Mouse (Mus musculus): ENCODE measurements at regions not wholly inside any gene's neighbourhood (a gene's known extent, or its start where the extent isn't known, plus 50 kb on each side); places are given as distances from the start of the nearest gene placed in this dataset.

DNA sequence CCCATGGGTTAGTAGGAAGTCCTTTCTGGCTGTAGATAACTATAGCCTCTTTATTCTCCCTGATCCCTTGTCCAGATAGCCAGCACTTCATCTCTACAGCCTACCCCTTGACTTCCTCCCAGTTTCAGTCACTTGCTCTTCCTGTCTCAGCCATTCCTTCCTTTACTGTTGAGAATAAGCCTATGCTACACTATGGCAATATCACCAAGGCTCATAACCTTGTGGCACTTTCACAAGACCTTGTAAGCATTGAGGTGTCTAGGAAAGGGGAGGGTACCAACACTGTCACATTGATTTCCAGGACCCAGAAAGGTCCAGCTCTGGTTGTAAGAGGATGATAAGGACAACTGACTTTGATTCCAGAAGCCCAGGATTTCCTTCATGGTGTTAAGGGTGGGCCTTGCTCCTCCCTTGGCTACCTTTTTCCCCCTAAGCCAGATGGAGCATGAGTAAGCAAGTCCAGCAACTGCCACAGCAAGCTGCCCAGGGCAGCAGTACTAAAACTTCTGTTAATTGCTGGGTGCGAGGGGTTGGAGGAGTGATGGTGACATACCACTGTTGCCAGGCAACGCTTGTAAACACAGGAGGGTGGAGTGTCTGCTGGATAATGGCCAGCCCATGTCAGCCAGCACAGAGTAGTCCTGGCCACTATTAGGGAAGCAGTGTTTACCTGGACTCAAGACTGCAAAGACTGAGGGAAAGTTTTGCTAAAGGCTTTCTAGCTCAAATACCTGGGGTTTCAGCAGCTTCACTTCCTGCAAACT, 75.7 kb downstream of the Ankrd16 start:
- DNase-seq: no peak

- DNase-seq: no peak
Measured at GRCm38 (mm10) chr2:11869983-11870382, 92.3 kb downstream of the Ankrd16 start.

- DNase-seq: no peak
Measured at GRCm38 (mm10) chr2:11880005-11880404, 102.3 kb downstream of the Ankrd16 start.

GRCm38 (mm10) chr2:11894792-11895568, 117.3 kb downstream of the Ankrd16 start:
- peak; percentile 7 for DNase-seq

DNA sequence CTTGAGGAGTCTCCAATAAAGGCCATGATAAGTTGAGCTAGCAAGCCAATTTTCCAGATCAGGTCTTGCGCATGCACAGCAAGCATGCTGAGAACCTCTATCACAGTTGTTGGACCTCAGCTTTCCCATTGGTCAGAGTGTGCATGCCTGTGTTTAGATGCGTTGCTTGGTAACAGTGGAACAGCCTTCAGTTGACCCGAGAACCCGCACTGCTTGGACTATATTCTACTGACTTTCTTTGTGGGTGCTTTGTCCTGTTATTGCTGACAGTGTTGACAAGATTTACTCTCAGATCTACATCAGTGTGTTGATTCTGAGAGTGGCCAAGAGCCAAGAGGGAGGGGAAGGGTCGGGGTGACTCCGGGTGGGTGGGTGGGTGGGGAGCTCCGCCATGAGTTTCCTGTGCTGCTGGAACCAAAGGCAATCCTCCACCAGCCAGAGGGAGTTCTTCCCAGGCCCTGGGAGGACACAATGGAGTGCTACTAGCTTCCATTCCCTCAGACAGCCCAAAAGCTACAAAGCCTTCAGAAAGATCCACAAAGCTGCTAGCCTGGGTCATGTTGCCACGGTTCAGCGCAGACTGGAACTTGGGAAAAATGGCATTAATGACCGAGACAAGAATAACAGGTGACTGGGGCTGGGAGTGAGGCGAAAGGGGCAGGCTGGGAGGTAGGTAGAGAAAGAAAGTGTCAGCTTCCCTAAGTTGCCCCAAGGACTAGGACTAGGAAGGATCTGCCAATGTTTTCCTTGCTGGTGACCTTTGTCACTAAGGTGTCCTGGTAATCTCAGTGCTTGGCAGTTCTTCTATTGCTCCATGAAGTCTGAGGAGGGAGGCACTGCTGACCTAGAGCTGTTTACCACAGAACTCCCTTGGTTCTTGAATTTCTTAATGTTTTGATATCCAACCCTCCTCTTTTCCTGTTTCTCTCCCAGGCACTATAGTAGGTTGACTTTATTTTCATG, 122.3 kb downstream of the Ankrd16 start:
- no peak for DNase-seq

DNA sequence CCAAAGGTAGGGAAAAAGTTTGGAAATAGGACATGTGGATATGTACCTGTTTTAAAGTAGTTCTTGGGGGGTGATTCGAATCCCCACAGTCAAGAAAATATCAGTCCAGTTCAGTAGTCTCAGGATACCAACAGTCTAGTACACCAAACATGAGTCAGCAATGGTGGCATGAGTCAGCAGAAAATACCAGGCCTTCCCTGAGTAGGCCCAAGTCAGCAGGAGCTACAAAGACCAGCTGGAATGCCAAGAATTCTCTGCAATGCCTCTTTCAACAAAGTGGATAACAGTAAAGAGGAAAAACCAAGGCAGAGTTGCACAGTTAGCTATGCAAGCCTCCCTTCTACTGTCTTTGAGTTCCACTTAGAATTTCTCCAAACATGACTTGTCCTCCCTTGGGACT, 137.1 kb downstream of the Ankrd16 start:
- no peak for DNase-seq

DNA sequence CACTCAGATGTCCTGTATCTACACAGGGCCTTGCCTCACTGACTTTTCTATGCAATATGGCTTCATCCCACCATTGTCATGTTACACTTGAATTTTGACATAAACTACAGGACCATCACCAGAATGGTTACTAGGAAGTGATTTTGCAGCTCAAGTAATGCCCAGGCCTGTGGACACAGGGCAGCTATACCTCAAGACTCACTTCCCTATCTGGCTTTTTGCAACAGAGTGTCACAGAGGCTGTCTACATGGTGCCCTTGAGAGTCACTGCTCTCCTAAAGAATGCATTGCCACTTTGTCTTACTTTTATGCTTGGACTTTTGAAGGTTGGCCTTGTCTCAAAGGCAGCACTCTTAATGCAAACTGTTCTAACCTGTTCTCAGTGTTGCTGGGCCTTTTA, 139.7 kb downstream of the Ankrd16 start:
- no peak for DNase-seq

- DNase-seq: no peak
Measured at GRCm38 (mm10) chr2:11918070-11918469, 140.4 kb downstream of the Ankrd16 start.

- no peak for DNase-seq
Measured at GRCm38 (mm10) chr2:11960777-11961176, 183.1 kb downstream of the Ankrd16 start.

- DNase-seq: no peak
Measured at GRCm38 (mm10) chr2:11965374-11965773, 187.7 kb downstream of the Ankrd16 start.

- DNase-seq: no peak
Measured at GRCm38 (mm10) chr2:11967001-11967400, 189.3 kb downstream of the Ankrd16 start.

DNA sequence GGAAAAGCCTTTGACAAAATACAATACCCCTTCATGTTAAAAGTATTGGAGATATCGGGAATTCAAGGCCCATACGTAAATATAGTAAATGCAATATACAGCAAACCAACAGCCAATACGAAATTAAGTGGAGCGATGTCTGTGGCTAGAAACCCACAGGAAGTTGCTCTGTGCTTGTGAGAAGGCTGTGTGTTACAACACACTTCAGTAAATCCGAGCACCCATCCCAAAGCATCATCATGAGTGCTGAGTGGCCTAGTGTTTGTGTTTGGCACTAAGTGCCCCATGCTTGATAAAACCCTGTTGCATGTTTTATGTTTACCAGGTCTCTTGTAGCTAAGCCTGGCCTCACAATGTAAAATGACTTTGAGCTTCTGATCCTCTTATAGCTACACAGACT, 194.3 kb downstream of the Ankrd16 start:
- DNase-seq: no peak

DNA sequence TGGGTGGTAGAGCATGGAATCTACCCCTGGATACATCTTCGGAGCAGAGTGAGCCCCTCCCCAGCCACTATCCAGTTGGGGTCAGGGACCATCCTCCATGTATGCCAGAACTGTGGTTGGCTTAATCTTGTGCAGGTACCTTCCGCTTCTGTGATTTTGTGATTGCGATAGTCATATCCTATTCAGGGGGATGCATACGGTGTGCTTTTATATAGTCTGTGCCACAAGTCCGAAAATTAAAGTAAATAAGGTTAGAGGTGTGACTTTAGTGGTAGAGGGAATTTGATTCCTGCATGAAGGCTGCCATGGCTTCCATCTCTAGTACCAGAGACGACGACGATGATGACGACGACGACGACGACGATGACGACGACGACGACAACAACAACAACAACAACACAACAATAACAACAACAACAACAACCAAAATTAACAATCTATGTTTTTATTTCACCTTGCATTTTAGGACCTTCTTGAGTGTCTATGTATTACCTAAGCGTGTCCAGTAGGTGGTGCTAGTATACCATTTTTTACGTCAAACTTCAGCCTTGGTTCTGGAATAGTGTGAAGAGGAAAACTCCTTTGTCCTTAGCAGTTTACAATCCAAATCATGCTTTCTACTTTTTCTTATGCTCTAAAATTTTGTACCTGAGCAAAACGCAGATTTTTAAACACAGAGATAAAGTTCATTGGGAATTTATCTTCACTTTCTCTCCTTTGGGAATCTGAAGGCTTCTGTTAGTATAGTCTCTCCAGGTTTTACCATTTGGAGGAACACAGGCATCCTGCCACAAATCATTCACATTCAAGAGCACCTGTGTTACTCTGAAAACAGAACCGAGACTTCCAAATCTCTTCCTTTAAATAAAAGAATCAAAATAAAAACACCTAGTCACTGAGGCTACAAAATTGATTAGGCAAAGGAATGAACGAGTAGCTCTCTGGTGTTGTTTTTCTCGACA, 224.5 kb downstream of the Ankrd16 start:
- no peak for DNase-seq

- no peak for DNase-seq
Measured at GRCm38 (mm10) chr2:12004330-12004729, 226.7 kb downstream of the Ankrd16 start.

DNA sequence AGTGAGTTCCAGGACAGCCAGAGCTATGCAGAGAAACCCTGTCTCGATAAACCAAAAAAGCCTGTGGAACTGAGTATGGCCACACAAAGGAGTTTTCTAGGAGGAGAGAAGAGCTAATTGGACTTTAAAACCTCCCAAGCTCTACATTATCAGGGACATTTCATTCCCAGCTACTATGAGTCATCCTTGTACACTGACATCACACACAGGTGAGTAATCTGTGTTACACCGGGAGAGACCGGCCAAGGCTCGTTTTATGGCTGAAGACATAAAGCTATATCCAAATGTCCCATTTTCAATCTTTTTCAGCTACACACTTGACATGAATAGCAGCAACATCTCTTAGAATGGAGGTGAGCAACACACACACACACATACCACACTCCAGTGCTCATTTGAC, 229.5 kb downstream of the Ankrd16 start:
- no peak for DNase-seq

GRCm38 (mm10) chr2:12011441-12011840, 233.8 kb downstream of the Ankrd16 start:
- DNase-seq: no peak

- no peak for DNase-seq
Measured at GRCm38 (mm10) chr2:12019607-12020006, 241.9 kb downstream of the Ankrd16 start.

- no peak for DNase-seq
Measured at GRCm38 (mm10) chr2:12023402-12024111, 245.9 kb downstream of the Ankrd16 start.

DNA sequence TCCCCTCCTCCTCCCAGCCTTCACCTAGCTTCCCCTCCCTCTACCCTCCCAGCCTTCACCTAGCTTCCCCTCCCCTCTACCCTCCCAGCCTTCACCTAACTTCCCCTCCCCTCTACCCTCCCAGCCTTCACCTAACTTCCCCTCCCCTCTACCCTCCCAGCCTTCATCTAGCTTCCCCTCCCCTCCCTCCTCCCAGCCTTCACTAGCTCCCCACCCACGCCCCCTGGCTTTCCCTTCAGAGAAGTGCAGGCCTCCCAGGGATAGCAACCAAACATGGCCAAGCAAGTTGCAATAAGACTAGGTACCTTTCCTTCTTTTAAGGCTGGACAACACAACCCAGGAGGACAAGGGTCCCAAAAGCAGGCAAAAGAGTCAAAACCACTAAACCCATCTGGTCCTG, 248.5 kb downstream of the Ankrd16 start:
- no peak for DNase-seq

GRCm38 (mm10) chr2:12033518-12034322, 256.0 kb downstream of the Ankrd16 start:
- DNase-seq: no peak

- no peak for DNase-seq
Measured at GRCm38 (mm10) chr2:12034323-12034585, 256.6 kb downstream of the Ankrd16 start.

Data from layer of hippocampus, adult 9-11 months (tissue).